Mouse (Mus musculus) ZHBTc4 (cell line): Measurements from ENCODE around the gene Micall1.

ENCODE experiments used
- DNase-seq: peaks from one replicate; pipeline ENCODE4 v3.0.0-alpha.2; 2011; ENCODE audit warnings: low read depth, low spot score

Micall1 gene

GRCm38 (mm10) chr15:79176905-79177304, 68.2 kb downstream of the Micall1 start:
- no peak for DNase-seq

GRCm38 (mm10) chr15:79185213-79185612, 76.5 kb downstream of the Micall1 start:
- no peak for DNase-seq
